Mouse (Mus musculus) gastrocnemius, postnatal 10 days (tissue): ENCODE data around the gene Dcps. TPM values are rescaled to one million over a fixed set of nuclear protein-coding genes. Genes with fewer than 3 reads are reported as not detected.

Source experiments
- DNase-seq: peaks from one replicate; pipeline ENCODE4 v3.0.0; 2021; ENCODE audit warnings: mixed read lengths
- total RNA-seq, 2 experiments: library from RNA; stranded (reverse); gene quantifications; 2 replicates each; pipeline ENCODE4 v1.2.3; 2021

Dcps gene
- total RNA-seq, 2 experiments from 2014 or later: 11.2 TPM

DNA sequence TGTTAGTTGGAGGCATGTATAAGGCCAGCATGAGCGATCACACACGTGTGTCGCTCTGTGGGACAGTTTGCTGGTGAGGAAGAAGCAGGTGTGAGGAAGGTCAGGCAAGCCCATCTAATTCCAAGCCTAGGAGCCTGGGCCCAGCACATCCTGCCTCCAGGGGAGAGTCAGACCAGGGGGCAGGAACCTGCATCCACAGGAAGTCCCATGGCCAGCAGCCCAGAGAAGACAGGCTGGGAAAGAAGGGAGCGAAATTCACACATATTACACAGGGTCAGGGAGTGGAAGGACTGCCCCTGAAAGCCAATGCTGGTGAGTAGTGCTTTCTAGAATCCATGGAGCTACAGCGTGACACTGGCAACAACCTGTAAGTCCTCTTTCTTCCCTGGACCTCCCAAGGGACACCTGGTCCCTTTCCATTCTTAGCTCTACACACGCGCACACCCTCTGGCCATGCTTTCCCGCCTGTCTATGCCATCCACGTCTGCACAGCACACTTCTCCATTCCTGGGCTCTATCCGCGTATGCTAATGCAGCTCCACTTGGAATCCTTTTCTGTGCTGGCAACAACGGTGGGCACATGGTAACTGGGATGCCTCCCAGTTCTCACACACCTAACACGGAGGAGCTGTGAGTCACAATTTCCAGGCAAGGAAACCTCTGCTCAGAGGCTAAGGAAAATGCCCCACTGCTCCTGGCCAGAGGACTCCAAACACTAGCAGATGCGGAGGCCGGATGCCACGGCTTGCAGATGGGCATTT is 44.0 kb downstream of the Dcps start:
- DNase-seq: no peak

DNA sequence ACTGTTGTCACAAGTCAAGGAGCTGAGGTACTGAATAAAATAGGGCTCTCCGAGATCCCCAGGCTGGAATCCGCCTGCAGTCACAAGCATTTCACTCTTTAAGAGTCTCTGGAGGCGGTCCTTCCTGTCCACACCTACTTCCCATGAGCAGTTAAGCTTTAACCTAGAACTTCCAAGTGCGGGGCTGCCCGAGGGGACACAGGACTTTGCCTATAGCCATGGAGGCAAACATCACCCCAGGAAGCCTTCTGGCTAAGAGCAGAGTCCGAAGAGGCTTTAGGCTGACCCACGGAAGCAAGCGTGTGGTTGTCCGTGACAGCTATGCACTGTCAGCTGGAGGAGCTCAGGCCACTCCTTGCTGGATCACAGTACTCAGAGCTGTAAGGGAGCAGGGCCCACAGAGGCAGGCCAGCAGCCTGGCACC is 46.9 kb downstream of the Dcps start:
- no peak for DNase-seq

DNA sequence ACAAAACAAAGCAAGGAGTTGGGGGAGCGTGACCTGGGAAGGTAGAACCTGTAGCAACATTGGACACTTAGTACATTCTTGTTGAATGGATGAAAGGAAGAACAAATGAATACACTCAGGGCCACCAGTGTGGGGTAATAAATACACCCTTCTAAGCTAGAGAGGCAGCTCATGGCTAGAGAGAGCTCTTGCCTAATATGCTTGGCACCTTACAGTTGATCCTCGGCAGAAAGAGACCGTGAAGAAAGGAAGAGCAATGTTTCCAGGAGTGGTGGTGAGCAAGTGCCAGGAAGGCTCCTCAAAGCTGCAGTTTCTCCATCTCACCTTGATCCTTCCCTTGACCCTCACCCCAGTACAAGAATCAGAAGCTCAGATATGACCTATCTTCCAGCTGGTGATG is 47.3 kb downstream of the Dcps start:
- no peak for DNase-seq

DNA sequence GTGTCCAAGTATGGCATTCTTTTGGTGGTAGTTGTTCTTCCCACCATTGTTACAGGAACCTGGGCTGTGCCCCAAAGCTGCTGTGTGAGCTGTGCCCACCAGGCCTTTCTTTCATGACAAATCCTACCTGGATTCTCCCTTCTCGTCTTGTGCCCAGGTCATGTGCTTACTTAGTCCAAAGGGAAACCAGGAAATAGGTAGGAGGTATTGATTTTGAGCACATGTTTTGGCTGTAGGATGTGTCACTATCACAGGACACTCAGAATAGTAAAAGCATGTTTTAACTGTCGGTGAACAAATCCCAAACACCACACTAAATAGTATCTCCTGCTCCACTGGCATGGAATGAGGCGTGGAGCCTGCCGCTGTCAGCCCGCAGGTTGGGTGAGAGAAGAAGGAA is 48.3 kb downstream of the Dcps start:
- no peak for DNase-seq

DNA sequence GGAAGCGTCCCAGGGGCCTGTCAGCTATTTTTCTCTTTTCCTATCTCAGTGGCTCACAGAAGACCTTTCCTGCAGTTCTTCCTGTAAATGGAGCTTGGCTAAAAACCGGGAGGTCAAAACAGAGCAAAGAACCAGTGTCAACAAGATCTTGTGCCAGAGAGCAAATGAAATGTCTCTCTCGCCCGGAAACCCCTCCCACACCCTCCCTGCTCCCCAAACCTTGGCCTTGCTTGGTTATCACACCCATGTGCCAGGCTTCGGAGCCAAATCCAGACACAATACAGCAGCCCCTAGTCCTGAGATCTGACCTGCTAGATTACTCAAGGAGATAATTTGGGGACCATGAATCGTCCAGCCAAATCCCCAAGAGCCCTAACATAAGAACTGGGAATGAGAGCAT is 48.7 kb downstream of the Dcps start:
- no peak for DNase-seq

- DNase-seq: no peak
Observed at GRCm38 (mm10) chr9:35124678-35124955, 51.2 kb downstream of the Dcps start.

- DNase-seq: no peak
Observed at GRCm38 (mm10) chr9:35123804-35124677, 51.8 kb downstream of the Dcps start.

GRCm38 (mm10) chr9:35123456-35123803 is 52.4 kb downstream of the Dcps start:
- DNase-seq: no peak

- no peak for DNase-seq
Observed at GRCm38 (mm10) chr9:35122551-35123266, 53.2 kb downstream of the Dcps start.

- no peak for DNase-seq
Observed at GRCm38 (mm10) chr9:35119168-35119567, 56.7 kb downstream of the Dcps start, which contains the start of gene St3gal4. Gene St3gal4 (minus strand): TSS chr9:35119268.

DNA sequence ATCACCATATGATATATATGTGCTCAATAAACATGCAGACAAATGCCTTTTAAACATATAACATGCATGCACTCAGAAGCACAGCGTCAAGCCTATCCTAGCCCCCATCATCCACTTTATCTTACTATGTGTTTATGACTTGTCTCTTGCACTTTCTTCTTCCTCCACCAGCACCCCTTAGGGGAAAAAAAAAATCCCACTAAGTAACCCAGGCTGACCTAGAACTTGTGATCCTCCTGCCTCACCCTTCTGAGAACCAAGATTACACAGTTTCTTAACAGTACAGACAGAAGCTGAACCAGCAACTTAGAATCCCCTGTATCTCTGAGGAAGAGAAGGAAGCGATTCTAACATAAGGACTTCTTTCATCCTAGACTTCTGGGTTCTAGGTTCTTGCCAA is 57.3 kb downstream of the Dcps start:
- DNase-seq: no peak

GRCm38 (mm10) chr9:35117384-35118295 is 58.2 kb downstream of the Dcps start:
- DNase-seq: no peak

DNA sequence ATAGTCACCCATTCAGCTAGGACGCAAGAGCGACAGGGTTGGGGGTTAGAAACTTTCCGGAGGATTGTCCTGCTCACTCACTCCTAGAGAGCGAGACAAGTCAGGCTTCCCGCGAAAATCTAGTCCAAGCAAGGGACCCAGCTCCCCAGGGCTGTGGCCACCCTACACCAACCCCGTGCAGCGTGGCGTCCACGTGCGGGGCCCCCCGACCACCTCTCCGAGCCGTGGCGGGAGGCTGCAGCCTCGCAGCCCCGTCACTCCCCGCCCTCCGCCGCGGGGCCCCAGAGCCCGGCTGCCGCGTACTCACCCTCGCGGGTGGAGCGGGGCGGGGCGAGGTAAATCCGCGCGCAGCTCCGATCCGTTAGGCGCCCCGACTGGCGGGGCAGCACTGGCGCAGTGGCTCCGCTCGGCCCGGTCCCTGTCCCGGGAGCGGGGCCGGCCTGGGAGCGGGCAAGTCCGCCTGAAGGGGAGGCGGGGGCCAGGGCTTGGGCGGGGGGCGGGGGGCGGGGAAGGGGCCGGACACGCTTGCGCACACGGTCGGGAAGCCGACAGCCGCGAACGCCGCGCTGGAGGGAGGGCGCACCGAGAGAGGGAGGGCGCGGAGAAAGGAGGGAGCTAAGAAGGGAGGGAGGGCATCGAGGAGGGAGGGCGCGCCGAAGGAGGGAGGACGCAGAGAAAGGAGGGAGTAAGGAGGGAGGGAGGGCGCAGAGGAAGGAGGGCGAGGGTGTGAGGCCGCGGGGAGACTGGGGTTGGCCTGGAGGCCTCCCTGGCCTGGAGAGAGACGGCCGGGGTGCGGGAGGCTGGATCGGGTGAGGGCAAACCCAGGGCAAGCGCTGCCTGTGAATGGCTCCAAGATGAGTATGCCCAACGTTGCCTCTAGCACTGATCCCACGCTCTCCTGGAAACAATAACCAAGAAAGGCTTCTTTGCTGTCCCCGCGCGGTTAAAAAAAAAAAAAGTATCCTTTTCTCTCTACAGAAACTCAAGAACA is 59.2 kb downstream of the Dcps start:
- DNase-seq: peak; percentile 71

DNA sequence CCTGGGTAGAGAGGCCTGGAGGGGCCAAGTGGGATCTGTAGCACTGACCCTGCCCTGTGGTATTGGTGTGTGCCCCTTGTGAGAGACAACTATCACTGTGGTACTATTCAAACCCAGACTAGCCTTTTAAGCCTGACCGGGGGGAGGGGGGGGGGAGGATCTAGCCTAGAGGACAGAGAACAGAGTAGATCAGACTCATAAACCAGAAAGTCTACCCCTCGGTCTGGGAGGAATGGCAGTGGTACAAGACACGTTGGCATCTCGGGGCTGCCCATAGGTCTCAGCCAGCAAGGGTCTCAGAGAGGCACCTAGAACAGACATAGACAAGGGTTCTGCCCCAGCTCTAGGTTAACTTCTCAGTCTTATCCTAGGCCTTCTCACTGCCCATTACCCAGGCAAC is 60.1 kb downstream of the Dcps start:
- DNase-seq: no peak

GRCm38 (mm10) chr9:35115299-35115698 is 60.6 kb downstream of the Dcps start:
- DNase-seq: no peak

GRCm38 (mm10) chr9:35114234-35114633 is 61.6 kb downstream of the Dcps start:
- DNase-seq: no peak

- peak; percentile 56 for DNase-seq
Observed at GRCm38 (mm10) chr9:35111941-35112595, 63.8 kb downstream of the Dcps start.

GRCm38 (mm10) chr9:35111446-35111845 is 64.4 kb downstream of the Dcps start:
- DNase-seq: no peak

GRCm38 (mm10) chr9:35110567-35110966 is 65.3 kb downstream of the Dcps start:
- DNase-seq: no peak

DNA sequence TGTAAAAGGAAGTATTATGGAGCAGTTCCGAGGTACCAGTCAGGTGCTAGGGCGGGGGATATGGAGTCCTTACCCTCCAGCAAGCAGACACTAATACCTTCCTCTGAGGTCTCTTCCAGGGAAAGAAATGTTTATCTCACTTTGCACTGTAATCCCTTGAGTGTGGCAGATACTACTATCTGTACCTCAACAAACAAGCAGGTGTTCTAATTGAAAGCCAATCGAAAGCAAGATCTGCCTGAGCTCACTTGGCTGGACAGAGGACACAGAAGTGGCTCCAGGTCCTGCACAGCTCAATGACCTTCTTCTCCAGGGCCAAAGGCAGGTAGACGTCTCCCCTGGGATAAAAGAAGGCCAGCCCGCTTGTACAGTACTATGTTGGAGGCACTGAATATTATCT is 65.8 kb downstream of the Dcps start:
- DNase-seq: no peak
